Mouse (Mus musculus): ENCODE results near the gene Dapk2. TPM values are rescaled to one million over a fixed set of nuclear protein-coding genes. Genes with fewer than 3 reads are reported as not detected.

Gene Dapk2
- total RNA-seq, 2 experiments from 2014 or later, result 3.1 to 3.8 TPM

GRCm38 (mm10) chr9:66189026-66189425, 31.0 kb downstream of the Dapk2 start:
- no peak for DNase-seq

GRCm38 (mm10) chr9:66194003-66194402, 36.0 kb downstream of the Dapk2 start:
- no peak for DNase-seq

- DNase-seq, result no peak
Measured at GRCm38 (mm10) chr9:66196561-66196960, 38.5 kb downstream of the Dapk2 start.

- no peak for DNase-seq
Measured at GRCm38 (mm10) chr9:66198533-66198932, 40.5 kb downstream of the Dapk2 start.

GRCm38 (mm10) chr9:66199657-66200410, 41.8 kb downstream of the Dapk2 start:
- DNase-seq, result no peak

- DNase-seq, result no peak
Measured at GRCm38 (mm10) chr9:66200411-66200789, 42.4 kb downstream of the Dapk2 start.

- no peak for DNase-seq
Measured at GRCm38 (mm10) chr9:66201665-66202064, 43.6 kb downstream of the Dapk2 start.

GRCm38 (mm10) chr9:66202463-66202862, 44.4 kb downstream of the Dapk2 start:
- no peak for DNase-seq

- no peak for DNase-seq
Measured at GRCm38 (mm10) chr9:66205702-66206101, 47.7 kb downstream of the Dapk2 start.

GRCm38 (mm10) chr9:66206825-66207224, 48.8 kb downstream of the Dapk2 start:
- DNase-seq, result peak; percentile 32

GRCm38 (mm10) chr9:66211420-66211819, 53.4 kb downstream of the Dapk2 start:
- DNase-seq, result no peak

- DNase-seq, result no peak
Measured at GRCm38 (mm10) chr9:66212088-66212487, 54.1 kb downstream of the Dapk2 start.

- DNase-seq, result no peak
Measured at GRCm38 (mm10) chr9:66212802-66213201, 54.8 kb downstream of the Dapk2 start.

GRCm38 (mm10) chr9:66213386-66214032, 55.5 kb downstream of the Dapk2 start:
- DNase-seq, result peak; percentile 71

GRCm38 (mm10) chr9:66215551-66215950, 57.5 kb downstream of the Dapk2 start:
- no peak for DNase-seq

GRCm38 (mm10) chr9:66217970-66218369, 59.9 kb downstream of the Dapk2 start:
- DNase-seq, result no peak

GRCm38 (mm10) chr9:66218917-66219725, 61.1 kb downstream of the Dapk2 start:
- DNase-seq, result peak; percentile 29

GRCm38 (mm10) chr9:66223872-66224271, 65.8 kb downstream of the Dapk2 start:
- no peak for DNase-seq

- DNase-seq, result no peak
Measured at GRCm38 (mm10) chr9:66225737-66226485, 67.9 kb downstream of the Dapk2 start.

GRCm38 (mm10) chr9:66228456-66229151, 70.6 kb downstream of the Dapk2 start:
- no peak for DNase-seq

GRCm38 (mm10) chr9:66231820-66232479, 73.9 kb downstream of the Dapk2 start:
- DNase-seq, result peak; percentile 17
